Mouse (Mus musculus): Measurements from ENCODE around the gene Arhgap19.
"Not testable (repeated sequence)": the region's sequence is repeated elsewhere in the genome, so short reads cannot be mapped to it uniquely, and the experiment has no call there.

The Arhgap19 gene

DNA sequence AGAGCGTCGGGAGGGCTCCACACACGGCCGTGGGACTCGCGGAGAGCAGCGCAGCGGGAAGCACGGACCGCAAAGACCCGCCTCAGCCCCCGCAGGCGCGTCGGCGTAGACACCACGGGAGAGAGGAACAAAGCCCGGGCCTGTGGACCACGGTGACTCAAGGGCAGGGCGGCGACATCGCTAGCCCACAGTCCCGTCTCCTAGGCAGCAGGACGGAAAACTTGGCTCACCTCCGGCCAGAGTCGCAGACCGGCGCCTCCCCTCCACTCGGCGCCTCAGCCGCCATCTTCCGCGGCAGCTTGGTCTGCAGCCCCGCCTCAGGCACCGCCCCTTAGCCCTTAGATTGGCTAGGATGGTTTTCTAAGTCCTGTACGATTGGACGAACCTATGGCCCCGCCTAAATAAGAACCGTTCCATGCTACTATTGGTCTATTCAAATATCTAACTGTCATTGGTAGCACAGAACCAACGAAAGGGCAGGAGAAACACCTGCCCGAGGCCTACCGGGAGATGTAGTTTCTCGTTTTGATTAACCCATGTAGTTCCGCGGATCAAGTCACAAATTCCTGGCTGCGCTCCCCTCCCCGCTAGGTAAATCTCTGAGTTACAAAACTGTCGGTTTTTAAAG, at the start of gene Arhgap19:
Gene Arhgap19, minus strand, starts transcription at position 306 of the 628 bp plus-strand sequence.
- peak; percentile 89 to 93 for DNase-seq

DNA sequence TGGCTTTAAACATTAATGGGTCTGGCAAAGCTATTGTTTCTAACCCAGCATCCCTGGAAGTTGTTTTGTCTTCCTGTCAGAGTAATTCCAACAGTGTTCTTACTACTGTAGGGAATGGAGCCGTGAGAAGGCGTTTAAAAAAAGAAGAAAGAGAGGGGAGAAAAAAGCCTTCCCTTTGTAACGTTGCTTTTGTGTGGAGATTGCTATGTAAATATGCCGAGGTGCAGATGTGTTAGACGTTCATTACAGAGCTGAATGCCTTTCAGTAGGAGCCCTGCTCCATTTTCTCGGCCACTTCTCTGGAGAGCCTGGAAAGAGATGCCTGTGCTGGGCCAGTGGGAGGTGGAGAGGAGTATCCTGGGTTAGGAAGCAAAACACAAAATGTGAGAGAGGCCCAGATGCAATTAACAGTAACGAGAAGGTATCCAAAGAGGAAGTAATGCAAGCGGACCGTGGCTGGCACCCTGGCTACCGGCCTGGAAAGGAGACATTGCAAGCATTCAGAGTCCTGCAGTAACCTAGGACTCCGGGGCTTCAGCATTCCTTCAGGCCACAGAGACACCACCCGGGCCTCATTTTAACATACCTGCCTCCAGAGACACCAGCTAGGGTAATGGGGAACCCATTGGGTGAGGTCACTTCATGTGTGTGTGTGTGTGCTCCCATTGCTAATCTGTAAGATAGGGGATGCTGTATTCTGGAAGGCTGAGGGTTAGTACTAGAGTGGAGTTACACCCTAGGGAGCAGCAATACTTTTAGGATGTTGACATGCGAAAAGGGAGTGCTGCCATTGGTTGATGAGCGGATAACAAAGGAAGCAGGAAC, 49.1 kb upstream of the Arhgap19 start:
- peak; percentile 55 to 62 for DNase-seq

DNA sequence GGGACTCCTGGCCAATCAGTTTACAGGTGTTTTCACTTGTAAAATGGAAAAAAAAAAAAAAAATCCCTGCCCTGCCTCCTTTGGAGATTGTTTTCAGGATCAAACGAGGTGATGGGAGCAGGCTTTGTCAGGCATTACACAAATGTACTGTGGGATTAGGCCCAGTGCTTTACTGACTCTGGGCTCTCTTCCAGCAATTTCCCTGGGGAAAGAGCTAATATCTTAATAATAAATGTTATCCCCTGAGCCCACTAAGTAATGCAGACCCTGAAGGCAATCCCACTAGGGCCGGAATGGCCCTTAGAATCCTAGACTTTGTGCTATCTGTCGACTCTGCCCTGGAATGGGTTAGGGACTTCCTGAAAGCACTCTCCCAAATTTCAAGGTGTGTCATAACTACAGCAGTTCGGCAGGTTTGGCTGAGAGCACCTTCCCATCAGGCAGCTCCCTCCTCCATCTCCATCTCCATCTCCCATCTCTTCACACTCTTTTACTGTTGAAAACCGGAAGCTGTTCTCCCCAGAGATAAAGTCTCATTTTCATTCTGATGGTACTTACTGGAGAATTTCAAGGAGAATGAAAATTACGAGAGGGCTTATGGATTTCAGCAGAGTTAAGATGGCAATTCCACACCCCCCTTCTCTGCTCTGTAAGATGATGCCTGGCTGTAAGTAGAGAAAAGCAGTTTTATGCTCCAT, 48.3 kb upstream of the Arhgap19 start:
- no peak for DNase-seq

DNA sequence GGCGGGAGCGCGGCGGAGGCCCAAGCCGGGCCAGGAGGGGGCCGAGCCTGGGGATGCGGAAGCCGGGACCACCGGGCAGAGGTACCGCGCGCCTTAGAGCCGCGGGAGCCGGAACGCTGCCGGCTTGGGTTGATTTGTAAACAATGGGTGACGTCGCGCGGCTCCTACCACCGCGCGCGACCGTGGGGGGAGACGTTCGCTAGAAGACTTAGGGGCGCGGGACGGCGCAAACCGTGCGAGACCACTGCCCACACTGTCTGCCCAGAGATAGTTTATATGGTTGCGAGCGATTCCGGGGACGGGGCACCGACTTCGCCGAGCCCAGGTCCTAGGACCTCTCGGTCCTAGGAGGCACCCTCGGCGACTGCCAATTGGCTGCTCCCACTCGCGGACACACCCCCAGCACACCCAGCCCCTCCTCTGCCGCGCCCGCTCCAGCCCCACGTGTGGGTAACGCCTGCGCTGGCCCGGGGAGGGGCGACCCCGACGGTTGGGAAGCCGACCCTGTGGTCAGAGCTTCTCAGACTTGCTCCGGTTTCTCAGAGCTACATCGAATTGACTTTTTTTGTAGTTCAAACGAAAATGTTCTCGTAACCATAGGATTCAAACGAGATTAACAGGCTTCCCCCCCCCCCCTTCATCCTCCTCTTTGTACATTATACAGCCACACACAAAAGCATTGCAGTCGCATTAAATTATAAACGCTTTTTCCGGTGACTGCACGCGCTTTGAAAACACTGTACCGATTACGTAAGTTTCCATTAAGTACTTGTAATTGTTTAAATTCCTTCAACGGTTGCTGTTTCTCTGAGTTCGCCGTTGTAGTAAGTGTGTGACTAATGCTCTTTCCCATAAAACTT, 46.4 kb upstream of the Arhgap19 start, which contains the start of gene Frat2:
Gene Frat2, minus strand, starts transcription at position 141 of the 860 bp plus-strand sequence.
- DNase-seq, result peak; percentile 92

DNA sequence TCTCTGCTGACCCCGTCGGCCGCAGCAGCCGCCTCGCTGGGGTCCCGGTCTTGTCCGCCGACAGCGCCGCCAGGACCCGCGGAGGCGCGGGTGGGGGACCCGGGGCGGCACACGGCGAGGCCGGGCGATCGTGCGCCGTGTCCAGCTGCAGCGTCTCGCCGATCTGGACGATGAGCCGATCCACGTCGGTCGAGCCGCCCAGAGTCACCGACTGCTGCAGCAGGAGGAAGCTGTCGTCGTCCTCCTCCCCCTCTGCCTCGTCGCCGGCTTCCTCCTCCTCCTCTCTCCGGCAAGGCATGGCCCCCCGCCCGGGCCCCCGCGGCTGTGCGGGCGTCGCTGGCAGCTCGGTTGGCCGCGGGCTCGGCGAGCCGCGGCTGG, 45.8 kb upstream of the Arhgap19 start:
- not testable (repeated sequence) for DNase-seq

DNA sequence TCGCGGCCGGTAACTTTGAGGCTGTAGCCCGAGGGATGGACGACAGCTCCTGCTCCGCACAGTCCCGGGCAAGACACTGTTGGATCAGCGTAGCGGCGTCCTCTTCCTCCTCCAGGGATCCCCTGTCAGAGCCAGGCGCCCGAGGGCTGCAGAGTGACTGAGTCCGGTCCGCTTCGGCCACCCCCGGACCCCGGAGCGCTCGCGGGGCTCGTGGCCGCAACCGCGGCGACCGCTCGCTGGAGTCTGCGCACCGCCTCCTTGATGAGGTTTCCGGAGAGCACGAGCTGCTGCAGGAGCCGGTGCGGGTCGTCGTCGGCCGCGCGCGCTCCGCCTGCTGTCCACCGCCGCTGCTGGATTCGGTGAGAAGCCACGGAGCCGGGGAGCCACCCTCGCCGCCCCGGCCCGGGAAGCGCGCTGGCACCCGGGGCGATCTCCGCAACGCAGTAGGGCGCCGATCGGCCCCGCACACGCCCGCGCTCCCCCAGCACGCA, 45.3 kb upstream of the Arhgap19 start:
- DNase-seq, result peak; percentile 36 to 44

DNA sequence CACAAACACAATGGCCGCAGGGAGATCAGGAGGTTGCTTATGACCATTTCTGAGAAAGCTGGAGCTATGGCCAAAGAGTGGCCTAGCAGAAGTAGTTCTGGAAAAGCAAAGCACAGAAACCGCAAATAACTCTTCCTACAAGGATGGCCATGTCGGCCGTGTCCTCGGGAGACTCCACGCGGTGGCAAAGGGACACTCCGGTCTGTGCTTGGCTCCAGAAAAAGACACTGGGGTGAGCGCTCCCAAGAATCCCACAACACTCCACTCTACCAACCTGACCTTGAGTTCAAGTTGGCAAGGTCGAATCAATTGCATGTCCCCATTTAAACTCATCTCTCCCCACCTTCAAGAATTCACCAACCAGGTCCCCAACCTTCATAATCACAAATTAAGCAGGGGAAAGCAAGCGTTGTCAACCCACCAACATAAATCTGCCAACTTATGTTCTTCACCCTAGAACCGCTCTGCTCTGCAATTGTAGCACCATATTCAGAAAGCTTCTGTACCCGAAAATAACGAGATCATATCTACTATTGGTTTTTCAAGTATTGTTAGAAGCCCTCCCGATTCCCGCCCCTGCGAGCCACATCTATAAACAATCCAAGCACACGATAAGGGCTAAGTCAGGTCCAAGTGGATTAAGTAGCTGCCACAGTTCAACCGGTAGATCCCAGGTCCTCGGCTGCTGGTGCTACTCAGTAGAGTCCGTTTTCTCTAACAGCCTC, 44.7 kb upstream of the Arhgap19 start:
- no peak for DNase-seq

DNA sequence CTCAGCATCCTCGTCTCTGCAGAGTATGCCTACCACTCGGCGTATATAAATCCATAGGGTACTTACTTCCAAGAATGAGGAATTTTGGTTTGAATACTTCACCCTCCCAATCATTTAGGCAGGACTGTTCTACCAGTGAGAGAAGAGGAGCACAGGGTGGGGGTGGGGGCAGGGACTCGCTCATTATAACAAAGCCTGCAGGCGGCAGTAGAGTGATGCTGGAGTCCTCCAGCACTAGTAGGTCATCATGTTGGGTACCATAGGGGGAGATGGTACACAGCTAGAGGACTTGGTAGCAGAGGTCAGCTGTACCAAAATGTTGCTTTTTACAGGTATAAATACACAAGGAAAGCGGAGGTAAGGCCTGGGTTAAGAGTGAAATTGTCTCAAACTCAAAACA, 42.5 kb upstream of the Arhgap19 start:
- DNase-seq, result no peak

DNA sequence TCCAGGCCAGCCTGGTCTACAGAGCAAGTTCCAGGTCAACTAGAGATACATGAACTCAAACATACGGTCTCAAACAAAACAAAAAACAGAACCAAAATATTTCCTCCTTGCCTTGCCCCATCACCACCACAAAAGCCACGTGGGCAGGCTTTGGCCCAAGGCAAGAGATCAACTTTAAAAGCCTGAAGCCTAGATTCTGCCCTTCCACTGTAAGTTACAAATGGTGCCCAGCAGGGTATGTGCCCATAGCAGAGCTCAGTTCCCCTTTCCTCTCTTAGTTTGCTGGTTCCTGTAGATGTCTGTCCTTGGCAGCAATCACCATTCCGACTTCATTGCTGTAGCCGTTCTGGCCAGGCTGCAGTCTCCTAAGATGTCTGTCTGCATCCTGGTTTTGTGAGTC, 40.9 kb upstream of the Arhgap19 start:
- peak; percentile 12 to 19 for DNase-seq

DNA sequence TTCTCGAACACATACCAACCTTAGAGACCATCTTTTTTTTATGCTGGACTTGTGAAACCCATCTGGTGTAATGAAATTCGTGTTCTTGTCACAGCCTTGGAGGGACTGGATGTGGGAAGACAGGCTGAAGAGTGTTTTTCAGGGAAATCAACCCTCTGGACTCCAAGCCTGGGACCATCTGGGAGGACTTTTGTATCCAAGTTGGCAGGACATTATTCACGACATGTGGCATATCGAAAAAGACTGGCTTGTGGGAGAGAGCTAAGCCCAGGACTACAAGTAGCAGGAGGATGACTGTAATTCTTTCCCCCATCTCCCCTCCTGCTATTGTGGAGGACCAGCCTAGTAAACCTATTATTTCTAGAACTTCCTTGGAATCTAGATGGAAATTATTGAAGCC, 40.3 kb upstream of the Arhgap19 start:
- DNase-seq, result no peak

DNA sequence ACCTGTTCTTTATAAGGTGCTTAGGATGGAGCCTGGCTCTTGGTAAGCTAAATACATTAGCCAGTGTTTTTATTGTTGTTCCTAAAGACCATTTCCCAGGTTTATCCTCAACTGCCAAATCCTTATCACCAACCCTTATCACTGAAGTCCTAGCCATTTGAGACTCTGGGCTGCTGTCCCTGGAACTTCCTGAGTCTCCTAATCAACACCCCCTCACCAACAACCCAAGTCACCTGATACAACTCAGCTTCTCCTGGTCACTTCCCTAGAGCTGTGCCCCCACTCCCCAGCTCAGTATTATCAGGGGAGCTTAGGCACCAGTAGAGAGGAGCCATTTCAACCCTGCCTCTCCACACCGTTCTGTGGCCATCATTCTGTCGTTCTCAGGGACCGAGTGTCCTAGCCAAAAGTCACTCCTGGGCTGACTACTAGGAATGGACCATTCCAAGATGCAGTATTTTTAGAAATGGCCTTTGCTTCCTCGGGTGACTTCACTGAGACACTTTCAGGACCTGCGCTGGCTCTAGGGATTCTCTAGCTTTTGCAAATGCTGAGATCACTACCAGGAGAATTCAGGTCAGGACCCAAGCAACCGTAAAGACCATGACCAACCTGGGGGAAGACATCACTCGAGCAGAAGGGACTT, 39.4 kb upstream of the Arhgap19 start:
- DNase-seq, result no peak

DNA sequence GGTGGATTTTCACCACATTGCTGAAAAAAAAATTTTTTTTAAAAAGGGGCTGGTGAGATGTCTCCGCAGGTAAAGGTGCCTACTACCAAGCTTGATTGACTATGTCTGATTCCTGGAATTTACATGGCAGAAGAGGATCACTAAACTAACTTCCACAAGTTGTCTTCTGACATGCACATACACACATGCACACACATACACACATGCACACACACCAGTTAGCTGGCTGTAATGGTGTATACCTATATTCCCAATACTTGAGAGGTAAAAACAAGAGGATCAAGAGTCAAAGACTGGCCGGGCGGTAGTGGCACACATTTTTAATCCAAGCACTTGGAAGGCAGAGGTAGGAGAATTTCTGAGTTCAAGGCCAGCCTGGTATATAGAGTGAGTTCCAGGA, 37.8 kb upstream of the Arhgap19 start:
- DNase-seq, result no peak

DNA sequence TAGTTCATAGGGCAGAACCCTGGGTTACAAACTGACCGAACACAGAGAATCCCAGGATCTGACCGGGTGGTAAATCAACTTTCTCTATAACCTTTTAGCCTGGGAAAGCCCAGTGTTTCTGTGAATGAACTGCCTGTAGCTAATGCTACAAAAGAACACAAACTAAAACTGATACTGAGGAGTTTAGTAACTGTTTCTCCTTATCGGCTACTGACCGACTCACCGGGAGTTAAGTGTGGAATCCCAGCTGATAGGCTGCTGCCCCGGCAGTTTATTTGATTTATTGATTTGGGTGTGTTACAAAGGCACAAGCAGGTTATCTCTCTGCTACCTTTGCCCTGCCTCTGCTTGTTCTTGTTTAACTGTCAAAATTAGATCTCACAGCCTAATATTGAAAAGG, 37.0 kb upstream of the Arhgap19 start:
- no peak for DNase-seq

DNA sequence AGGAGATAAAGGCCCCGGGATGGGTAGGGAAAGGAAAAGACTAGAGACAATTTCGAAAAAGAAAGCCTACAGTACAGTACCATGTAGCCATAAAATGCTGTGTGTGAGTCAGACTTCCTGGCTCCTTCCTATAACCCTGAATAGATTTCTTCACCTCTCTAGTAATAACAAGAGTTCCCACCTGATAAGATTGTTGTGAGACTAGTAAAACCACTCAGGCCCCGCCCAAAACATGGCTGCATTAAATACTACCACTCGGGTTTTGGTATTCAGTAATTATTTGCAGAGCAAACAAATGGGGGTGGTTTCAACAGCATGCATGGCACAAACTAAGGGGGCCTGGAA, 36.0 kb upstream of the Arhgap19 start:
- DNase-seq, result no peak

DNA sequence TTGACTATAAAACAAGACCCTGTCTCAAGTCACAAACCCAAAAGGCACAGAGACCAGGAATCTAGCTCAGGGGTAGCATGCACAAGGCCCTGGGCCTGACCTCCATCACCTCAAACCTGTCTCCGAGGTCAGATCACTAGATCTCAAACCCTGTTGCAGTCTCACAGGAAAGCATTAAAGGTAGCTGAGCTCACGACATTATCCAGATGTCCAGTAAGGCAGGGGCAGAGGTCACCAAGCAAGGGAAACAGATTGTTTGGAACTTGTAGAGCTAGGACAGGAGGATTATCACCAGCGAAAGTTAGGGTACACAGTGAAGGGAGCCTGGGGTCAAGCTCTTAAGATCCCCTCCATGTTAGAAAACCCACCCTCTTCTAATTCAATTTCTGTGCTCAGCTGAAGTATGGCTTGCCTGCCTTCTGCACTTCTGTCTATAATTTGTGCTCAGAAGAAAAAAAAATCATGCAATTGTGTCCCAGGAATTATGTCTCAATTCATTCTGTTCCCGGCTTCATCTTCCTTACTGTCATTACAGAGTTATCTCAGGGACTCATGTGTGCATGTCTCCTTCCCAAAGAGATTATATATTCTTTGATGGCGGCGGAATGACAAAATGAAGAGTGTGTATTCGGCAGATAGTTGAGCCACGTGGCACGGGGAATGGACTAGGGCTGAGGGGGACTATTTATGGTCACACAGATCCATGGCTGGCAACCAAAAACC, 35.5 kb upstream of the Arhgap19 start:
- no peak for DNase-seq

DNA sequence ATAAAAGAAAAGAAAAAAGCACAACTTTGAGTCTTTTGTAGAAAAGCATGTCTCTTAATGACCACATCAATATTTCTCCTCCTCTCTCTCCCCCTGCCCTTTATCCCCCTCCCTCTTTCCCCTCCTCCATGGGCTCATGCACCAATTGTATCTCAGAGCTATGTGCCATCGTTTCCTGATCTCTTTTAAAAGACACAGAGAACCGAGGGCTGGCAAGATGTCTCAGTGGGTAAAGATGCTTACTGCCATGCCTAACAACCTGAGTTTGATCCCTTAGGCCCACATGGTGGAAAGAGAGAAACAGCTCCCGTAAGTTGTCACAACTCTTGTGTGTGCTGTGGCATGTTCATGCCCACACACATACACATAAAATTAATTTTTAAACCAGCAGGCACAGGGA, 34.9 kb upstream of the Arhgap19 start:
- DNase-seq, result no peak

DNA sequence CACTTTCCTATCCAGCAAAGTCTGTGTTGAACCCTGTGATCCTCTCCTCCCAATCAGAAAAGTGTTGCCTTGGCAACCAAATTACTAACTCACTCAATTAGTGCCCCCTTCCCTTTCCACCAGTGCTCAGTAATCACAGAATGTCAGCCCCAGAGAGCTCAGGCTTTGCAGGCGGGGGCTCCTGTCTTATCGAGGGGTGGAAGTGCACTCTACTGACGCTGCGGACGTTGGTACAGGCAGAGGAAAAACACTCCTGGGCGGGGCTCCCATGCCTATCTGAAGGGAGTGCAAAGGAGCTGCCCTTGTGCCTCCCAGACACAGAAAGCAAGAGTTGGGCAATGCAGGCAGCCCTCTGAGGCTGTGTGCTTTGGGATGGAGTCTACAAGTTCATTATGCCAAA, 34.0 kb upstream of the Arhgap19 start:
- DNase-seq, result no peak

DNA sequence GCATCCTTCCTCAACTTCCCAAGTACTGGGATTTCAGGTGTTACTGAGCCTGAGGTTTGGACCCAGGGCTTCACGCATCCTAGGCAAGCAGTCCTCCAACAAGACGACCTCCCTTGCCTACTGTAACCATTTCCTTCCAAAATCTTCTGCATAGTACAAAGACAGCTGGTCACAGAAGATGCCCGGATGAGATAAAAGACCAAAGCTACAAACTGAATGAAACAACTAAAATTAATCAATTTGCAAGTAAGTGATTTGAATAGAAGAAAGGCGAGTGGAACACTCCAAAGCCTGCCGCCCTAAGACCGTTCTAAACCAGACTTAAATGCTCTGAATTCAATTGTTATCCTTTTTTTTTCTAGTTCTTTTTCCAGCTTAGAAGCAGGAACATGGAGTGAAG, 33.6 kb upstream of the Arhgap19 start:
- no peak for DNase-seq

DNA sequence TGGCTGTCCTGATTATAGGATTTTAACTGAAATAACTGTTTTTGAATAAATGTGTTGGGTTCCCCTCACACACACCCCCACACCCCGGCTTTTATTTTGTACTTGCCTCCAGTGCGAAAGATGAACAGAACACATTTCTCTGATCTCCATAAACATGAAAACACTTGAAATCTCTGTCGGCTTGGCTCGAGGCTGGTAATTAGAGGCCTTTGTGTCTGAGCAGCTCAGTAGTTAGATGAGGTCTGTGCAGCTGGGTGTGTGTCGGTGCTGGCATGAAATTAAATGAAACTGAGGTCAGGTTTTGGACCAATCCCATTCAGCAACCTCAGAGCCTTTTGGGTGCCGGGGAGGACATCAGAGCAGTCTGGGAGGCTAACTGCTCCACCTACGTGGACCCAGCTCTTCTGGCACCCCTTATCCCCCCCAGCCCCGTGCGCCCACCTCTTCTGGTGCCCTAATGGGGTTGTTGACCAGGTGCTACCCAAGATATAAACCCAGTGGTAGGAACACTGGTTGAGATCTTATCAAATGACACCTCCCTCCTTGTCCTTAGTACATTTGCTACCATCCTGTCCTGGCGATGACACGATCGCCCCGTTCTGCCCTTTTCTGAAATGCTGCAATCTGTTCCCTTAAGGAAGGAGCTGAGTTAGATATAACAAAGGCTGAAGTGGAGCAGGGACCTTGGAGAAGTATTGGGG, 30.8 kb upstream of the Arhgap19 start:
- DNase-seq, result no peak

DNA sequence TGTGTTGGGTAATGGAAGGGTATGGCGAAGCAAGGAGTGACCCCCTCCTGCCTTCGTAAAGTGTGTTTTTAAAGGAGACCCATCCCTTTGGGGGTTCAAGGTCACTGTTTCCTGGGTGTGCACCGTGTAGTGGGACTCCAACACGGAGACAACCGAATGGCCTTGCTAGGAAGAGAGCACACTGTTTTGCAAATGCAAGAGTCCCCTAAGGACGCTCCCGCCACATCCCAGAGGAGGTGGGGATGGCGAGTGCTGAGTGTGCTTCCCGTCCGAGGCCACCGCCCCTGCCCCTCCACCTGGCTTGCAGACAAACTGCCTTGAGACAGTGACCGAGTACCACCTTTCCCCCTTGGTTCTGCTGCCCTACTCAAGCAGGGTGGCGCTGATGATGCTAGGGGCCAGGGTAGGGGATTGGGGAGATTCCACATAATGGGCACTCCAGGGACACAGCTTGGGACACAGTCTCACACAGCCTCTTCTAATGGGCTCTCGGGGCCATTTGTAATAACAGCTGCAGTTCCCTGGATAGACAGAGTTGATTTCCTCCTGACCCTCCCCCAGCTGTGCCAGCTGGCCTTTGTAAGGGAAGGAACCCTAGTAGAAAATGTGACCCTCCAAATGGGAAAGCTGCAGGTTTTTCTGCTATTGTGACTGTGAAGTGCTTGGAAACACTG, 30.0 kb upstream of the Arhgap19 start:
- DNase-seq, result peak in 1 of 2 experiments; percentile 7

Measured in B cell, adult 2 months (primary cell).